In genomic region chr5:51917812-51918448, GRCm38 (mm10) we compare ENCODE assay signal across 9 mouse cellular contexts.
A peak's percentile ranks its signal among the peaks of the same experiment; 100 is the strongest.
DNase-seq lines count a peak whose midpoint lies in the region; ATAC-seq and TF ChIP-seq lines count a peak whose summit lies in the region.
"Had no signal": no experiment of that assay in that cellular context is flagged by ENCODE, and none has a peak within 500 bp of the region (broad histone marks: within the 10 kb centered on the region; RNA-seq: fewer than 3 reads in every experiment).

No protein-coding gene starts in this region.

- H3K27ac ChIP-seq in liver, postnatal 0 days (ENCODE audit: low read depth) = no peak overlapping the region
- no peak overlapping the region for H3K27ac ChIP-seq in liver, embryonic 11.5 days (ENCODE audit: low read depth, low read length)
- no peak overlapping the region for H3K27ac ChIP-seq in embryonic facial prominence, embryonic 14.5 days (replicated peaks; ENCODE audit: low read depth, low read length)
- H3K27ac ChIP-seq in kidney, postnatal 0 days = no peak overlapping the region
- H3K27ac ChIP-seq: midbrain, embryonic 12.5 days had no signal

- DNase-seq in cerebellum, postnatal 4 days (ENCODE audit: low spot score in 2 of 2) = no peak
- DNase-seq in liver, postnatal 0 days = peak; percentile 16
- DNase-seq in liver, embryonic 11.5 days (ENCODE audit: low spot score) = no peak
- peak; percentile 39 for DNase-seq in embryonic facial prominence, embryonic 14.5 days (ENCODE audit: low spot score)
- no peak for DNase-seq in kidney, postnatal 0 days (ENCODE audit: low spot score)
- no peak for DNase-seq in gastrocnemius, adult 18-20 months (ENCODE audit: low spot score)
- no peak for DNase-seq in adrenal gland, postnatal 14 days

- H3K9me3 ChIP-seq in liver, postnatal 0 days (ENCODE audit: low read length) = no peaks in the 10 kb centered on the region
- H3K9me3 ChIP-seq in liver, embryonic 11.5 days (ENCODE audit: control insufficient read depth, low read length) = no peaks in the 10 kb centered on the region
- no peaks in the 10 kb centered on the region for H3K9me3 ChIP-seq in embryonic facial prominence, embryonic 14.5 days (ENCODE audit: control insufficient read depth, low read length)
- H3K9me3 ChIP-seq in kidney, postnatal 0 days (replicated peaks; ENCODE audit: low read length) = no peaks in the 10 kb centered on the region
- H3K9me3 ChIP-seq: midbrain, embryonic 12.5 days had no signal

- no peaks in the 10 kb centered on the region for H3K4me1 ChIP-seq in liver, postnatal 0 days (ENCODE audit: insufficient read depth)
- H3K4me1 ChIP-seq in liver, embryonic 11.5 days (replicated peaks; ENCODE audit: control insufficient read depth, insufficient read depth, low read length) = no peaks in the 10 kb centered on the region
- H3K4me1 ChIP-seq in embryonic facial prominence, embryonic 14.5 days (ENCODE audit: control insufficient read depth, insufficient read depth, low read length) = no peaks in the 10 kb centered on the region
- no peaks in the 10 kb centered on the region for H3K4me1 ChIP-seq in kidney, postnatal 0 days (replicated peaks; ENCODE audit: insufficient read depth, low read length)
- H3K4me1 ChIP-seq: midbrain, embryonic 12.5 days had no signal

- no peak for TF ChIP-seq EP300 in liver, postnatal 0 days (IDR thresholded peaks at IDR 0.05; ENCODE audit: low read depth)

- no peak overlapping the region for H3K9ac ChIP-seq in liver, postnatal 0 days (replicated peaks)
- no peak overlapping the region for H3K9ac ChIP-seq in liver, embryonic 11.5 days (ENCODE audit: low read depth, low read length)
- H3K9ac ChIP-seq in embryonic facial prominence, embryonic 14.5 days (ENCODE audit: low read depth, low read length) = no peak overlapping the region
- no peak overlapping the region for H3K9ac ChIP-seq in kidney, postnatal 0 days (ENCODE audit: low read depth, low read length)
- H3K9ac ChIP-seq: midbrain, embryonic 12.5 days had no signal

- no peaks in the 10 kb centered on the region for H3K27me3 ChIP-seq in liver, postnatal 0 days (ENCODE audit: insufficient read depth, low read length)
- H3K27me3 ChIP-seq in liver, embryonic 11.5 days (replicated peaks; ENCODE audit: control insufficient read depth, insufficient read depth, low read length) = no peaks in the 10 kb centered on the region
- H3K27me3 ChIP-seq in embryonic facial prominence, embryonic 14.5 days (replicated peaks; ENCODE audit: control insufficient read depth, insufficient read depth, low read length) = no peaks in the 10 kb centered on the region
- H3K27me3 ChIP-seq in kidney, postnatal 0 days (ENCODE audit: insufficient read depth, low read length) = no peaks in the 10 kb centered on the region
- H3K27me3 ChIP-seq: midbrain, embryonic 12.5 days had no signal

- TF ChIP-seq CTCF in liver, postnatal 0 days (IDR thresholded peaks at IDR 0.05; ENCODE audit: low read depth) = no peak
- TF ChIP-seq CTCF in kidney, postnatal 0 days (IDR thresholded peaks at IDR 0.05; ENCODE audit: low read depth) = no peak

- WGBS in liver, postnatal 0 days (ENCODE audit: insufficient replicate concordance) = 30% methylated on average over 4 of the region's 4 CpGs
- 27% methylated on average over 4 of the region's 4 CpGs for WGBS in liver, embryonic 11.5 days
- WGBS in embryonic facial prominence, embryonic 14.5 days = 31% methylated on average over 4 of the region's 4 CpGs
- WGBS in kidney, postnatal 0 days = 37% methylated on average over 4 of the region's 4 CpGs

- no peaks in the 10 kb centered on the region for H3K36me3 ChIP-seq in liver, postnatal 0 days (replicated peaks; ENCODE audit: insufficient read depth, low read length)
- H3K36me3 ChIP-seq in liver, embryonic 11.5 days (ENCODE audit: control insufficient read depth, insufficient read depth, low read length) = no peaks in the 10 kb centered on the region
- no peaks in the 10 kb centered on the region for H3K36me3 ChIP-seq in embryonic facial prominence, embryonic 14.5 days (ENCODE audit: control insufficient read depth, insufficient read depth, low read length)
- no peaks in the 10 kb centered on the region for H3K36me3 ChIP-seq in kidney, postnatal 0 days (ENCODE audit: insufficient read depth, low read length)
- H3K36me3 ChIP-seq: midbrain, embryonic 12.5 days had no signal

- no peak overlapping the region for H3K4me3 ChIP-seq in liver, postnatal 0 days (ENCODE audit: low read depth, low read length)
- no peak overlapping the region for H3K4me3 ChIP-seq in liver, embryonic 11.5 days (ENCODE audit: low read depth, low read length)
- H3K4me3 ChIP-seq in embryonic facial prominence, embryonic 14.5 days (ENCODE audit: low read depth, low read length) = no peak overlapping the region
- no peak overlapping the region for H3K4me3 ChIP-seq in kidney, postnatal 0 days (replicated peaks; ENCODE audit: low read depth, low read length)
- H3K4me3 ChIP-seq: midbrain, embryonic 12.5 days had no signal

- no peak overlapping the region for H3K4me2 ChIP-seq in liver, postnatal 0 days (ENCODE audit: low read depth, low read length)
- no peak overlapping the region for H3K4me2 ChIP-seq in liver, embryonic 11.5 days
- H3K4me2 ChIP-seq in embryonic facial prominence, embryonic 14.5 days (ENCODE audit: low read depth, low read length) = no peak overlapping the region
- H3K4me2 ChIP-seq in kidney, postnatal 0 days (ENCODE audit: low read length) = no peak overlapping the region
- H3K4me2 ChIP-seq: midbrain, embryonic 12.5 days had no signal

- ATAC-seq in cerebellum, adult (ENCODE audit: insufficient number of reproducible peaks, low FRiP score, low TSS enrichment) = 0 out of 2 replicates have a peak, but pooled peaks have one; percentile 32
- no peak for ATAC-seq in liver, postnatal 0 days
- ATAC-seq in liver, embryonic 11.5 days (replicated peaks; ENCODE audit: low FRiP score) = no peak
- ATAC-seq in embryonic facial prominence, embryonic 14.5 days (ENCODE audit: low read depth) = no peak; the same call in 1 of the 2 replicates
- ATAC-seq in kidney, postnatal 0 days (replicated peaks; ENCODE audit: low FRiP score, low read depth) = 0 out of 2 replicates have a peak, but pooled peaks have one; percentile 33

Comparison
In these comparisons a context has a peak if more than half of its experiments do, and no peak if none do; other contexts are left out.
1. DNase-seq: peak in liver, postnatal 0 days (single experiment) and embryonic facial prominence, embryonic 14.5 days (single experiment); none in cerebellum, postnatal 4 days (0 of 2), liver, embryonic 11.5 days (single experiment), kidney, postnatal 0 days (single experiment), gastrocnemius, adult 18-20 months (single experiment) and adrenal gland, postnatal 14 days (single experiment).
2. ATAC-seq: peak in cerebellum, adult (single experiment) and kidney, postnatal 0 days (single experiment); none in liver, postnatal 0 days (single experiment), liver, embryonic 11.5 days (single experiment) and embryonic facial prominence, embryonic 14.5 days (single experiment).